Mouse (Mus musculus) ES-E14 (cell line): ENCODE measurements around the gene Nfkb2.

Experiments
- CHD2 ChIP-seq: IDR thresholded peaks from 2 replicates; pipeline ENCODE4 v1.6.1; 2014; ENCODE audit warnings: mild to moderate bottlenecking, low read depth, low read length, inconsistent platforms
- MAFK ChIP-seq: IDR thresholded peaks from 2 replicates; pipeline ENCODE4 v1.6.1; 2014; ENCODE audit warnings: mild to moderate bottlenecking, low read depth, low read length, inconsistent platforms; ENCODE audit not compliant: insufficient read depth
- ZC3H11A ChIP-seq: IDR thresholded peaks from 2 replicates; pipeline ENCODE4 v1.6.1; 2012; ENCODE audit warnings: low read depth, mild to moderate bottlenecking, inconsistent platforms, low read length, borderline replicate concordance

DNA sequence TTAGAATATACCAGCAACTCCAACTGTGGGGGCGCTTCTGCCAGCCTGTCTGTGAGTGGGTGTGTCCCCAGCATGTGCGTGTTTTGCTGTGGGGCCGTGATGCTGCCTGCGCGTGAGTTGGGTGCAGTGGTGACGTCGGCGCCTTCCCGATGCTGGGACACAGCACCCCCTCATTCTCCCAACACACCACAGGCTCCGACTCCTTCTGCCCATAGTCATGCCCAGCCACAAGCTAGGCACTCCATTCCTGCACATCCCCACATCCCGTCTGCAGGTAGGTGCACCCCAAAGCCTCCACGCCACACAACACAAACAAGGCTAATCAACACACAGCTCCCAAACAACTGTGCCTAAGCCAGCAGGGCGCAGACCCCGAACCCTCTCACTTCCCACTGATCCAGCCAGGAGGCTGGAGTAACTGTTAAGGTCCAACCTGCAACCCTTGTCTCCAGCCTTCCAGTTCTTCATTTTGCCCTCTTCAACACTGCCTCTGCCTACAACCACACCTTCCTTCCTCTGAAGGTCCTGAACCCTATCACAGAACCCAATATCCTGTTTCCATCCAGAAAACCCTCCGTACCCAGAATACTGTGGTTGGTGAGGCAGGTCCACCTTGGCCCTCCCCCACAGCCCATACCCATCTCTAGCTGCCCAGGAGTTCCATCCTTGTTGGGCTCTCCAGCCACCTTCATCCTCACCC, 12.9 kb downstream of the Nfkb2 start:
- TF ChIP-seq ZC3H11A (no peak), CHD2 (no peak), MAFK (no peak)
